Mouse (Mus musculus) right cerebral cortex, postnatal 36 days (tissue): ENCODE results near the gene Gfi1.

Experiments
- DNase-seq, 2 experiments: peaks; one replicate each; pipeline ENCODE4 v3.0.0; 2022; ENCODE audit warnings: low spot score in 2 of 2, mixed read lengths in 1 of 2

Gene Gfi1

DNA sequence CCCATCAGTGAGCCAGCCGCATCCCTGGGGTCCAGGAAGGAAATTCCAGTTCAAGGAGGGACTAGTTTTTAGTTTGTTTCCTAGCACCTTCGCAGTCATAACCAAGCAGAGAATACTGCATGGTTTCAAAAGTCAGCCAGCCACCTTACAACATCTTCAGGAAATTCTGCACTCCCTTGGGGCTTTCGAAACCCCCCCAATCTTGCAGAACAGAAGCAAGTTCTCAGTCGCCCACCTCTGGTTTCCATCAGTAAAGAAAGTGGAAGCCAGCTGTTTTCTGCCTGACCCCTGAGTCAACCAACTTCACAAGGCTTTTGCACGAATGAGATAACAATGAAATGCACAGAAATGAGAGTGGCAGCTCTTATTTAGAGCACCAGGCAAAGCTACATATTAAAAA is 47.4 kb downstream of the Gfi1 start:
- DNase-seq, result no peak
